Mouse (Mus musculus) limb, embryonic 12.5 days (tissue): ENCODE results near the gene Cpne2. TPM values are rescaled to one million over a fixed set of nuclear protein-coding genes. Genes with fewer than 3 reads are reported as not detected.

ENCODE experiments used
- ATAC-seq: fragments of 200-750 bp; cut with Nextera tagmentation; 2 replicates; pipeline ENCODE4 v1.8.0; 2017; ENCODE audit warnings: low read depth, moderate TSS enrichment; ENCODE audit not compliant: insufficient number of reproducible peaks, insufficient read depth, low FRiP score, low TSS enrichment
- H3K27ac ChIP-seq: fragments of 300-500 bp; sonication (generic); 2 replicates; pipeline ENCODE4 v1.5.1; 2016; ENCODE audit warnings: mild to moderate bottlenecking, moderate library complexity
- H3K27me3 ChIP-seq: fragments of 300-500 bp; sonication (generic); 2 replicates; pipeline ENCODE4 v1.6.1; 2016; ENCODE audit warnings: mild to moderate bottlenecking, moderate library complexity
- H3K36me3 ChIP-seq: fragments of 300-500 bp; sonication (generic); 2 replicates; pipeline ENCODE4 v1.6.1; 2016; ENCODE audit warnings: mild to moderate bottlenecking, moderate library complexity
- H3K4me1 ChIP-seq: fragments of 300-500 bp; sonication (generic); replicated peaks from 2 replicates; pipeline ENCODE4 v1.6.1; 2016
- H3K4me2 ChIP-seq: fragments of 300-500 bp; sonication (generic); 2 replicates; pipeline ENCODE4 v1.6.1; 2016; ENCODE audit warnings: mild to moderate bottlenecking, moderate library complexity
- H3K4me3 ChIP-seq: fragments of 300-500 bp; sonication (generic); replicated peaks from 2 replicates; pipeline ENCODE4 v1.5.1; 2016; ENCODE audit warnings: mild to moderate bottlenecking
- H3K9ac ChIP-seq: fragments of 300-500 bp; sonication (generic); replicated peaks from 2 replicates; pipeline ENCODE4 v1.6.1; 2016; ENCODE audit warnings: mild to moderate bottlenecking, moderate library complexity
- H3K9me3 ChIP-seq: fragments of 300-500 bp; sonication (generic); 2 replicates; pipeline ENCODE4 v1.6.1; 2016; ENCODE audit warnings: mild to moderate bottlenecking, moderate library complexity
- WGBS: fragments of 180-500 bp; shearing (Covaris S2); methylation state at CpG from one replicate; pipeline ENCODE4 v1.1.7; 2016; 5-methylcytosine and 5-hydroxymethylcytosine counted together
- polyA plus RNA-seq: library from polyadenylated mRNA; unstranded; fragments of >200 nt; fragmentation: Nextera tagmentation; extraction: Ambion mirVana; gene quantifications from 2 replicates; pipeline ENCODE4 v1.2.1, GENCODE M21; 2016

Gene Cpne2
- polyA plus RNA-seq, 1 experiment from 2014 or later: 7.0 TPM

DNA sequence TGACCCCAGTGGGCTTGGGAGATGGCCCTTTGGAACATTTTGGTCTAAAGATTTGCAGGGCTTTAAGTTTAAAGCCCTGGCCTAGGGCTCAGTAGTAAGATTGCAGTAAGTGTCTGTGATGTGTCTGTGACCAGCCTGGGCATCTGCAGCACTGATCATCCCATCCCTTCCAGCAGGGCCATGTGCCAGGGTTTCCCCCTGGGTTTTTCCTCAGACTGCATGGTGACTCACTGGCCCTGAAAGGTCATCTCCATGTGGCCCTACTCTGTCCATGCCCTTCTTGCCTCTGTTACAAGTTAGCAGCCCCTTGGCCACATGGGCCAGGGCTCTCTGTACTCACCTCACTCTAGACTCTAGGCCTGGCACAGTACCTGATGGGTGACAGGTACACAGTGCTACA is 31.6 kb downstream of the Cpne2 start:
- no peaks in the 10 kb centered on the region for H3K9me3 ChIP-seq
- no peak overlapping the region for H3K4me2 ChIP-seq
- no peak overlapping the region for H3K27ac ChIP-seq
- H3K36me3 ChIP-seq: no peaks in the 10 kb centered on the region
- no peaks in the 10 kb centered on the region for H3K27me3 ChIP-seq
- ATAC-seq: no peak
- peaks cover 13% of the 10 kb centered on the region for H3K4me1 ChIP-seq
- no peak overlapping the region for H3K9ac ChIP-seq
- H3K4me3 ChIP-seq: no peak overlapping the region

DNA sequence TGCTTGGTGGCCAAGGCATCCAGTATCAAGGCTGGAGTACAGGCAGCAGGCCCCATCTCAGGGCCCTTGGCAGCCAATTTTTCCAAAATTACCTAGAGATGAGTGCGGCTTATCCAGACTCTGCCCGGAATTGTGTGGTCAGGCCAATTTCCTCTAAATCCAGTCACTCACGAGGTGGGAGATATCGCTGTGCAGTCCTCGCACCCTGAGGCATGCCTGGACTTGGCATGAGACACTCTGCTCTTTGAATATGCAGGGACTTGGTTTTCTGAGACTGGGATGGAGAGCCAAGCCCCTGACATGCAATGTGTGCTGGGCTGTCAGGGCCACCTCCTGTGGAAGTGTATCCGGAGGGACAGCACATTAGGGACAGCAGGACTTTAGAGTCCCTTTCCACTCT is 33.2 kb downstream of the Cpne2 start:
- Histone ChIP-seq H3K27ac (no peak overlapping the region), H3K4me2 (no peak overlapping the region), H3K4me1 (peaks cover 16% of the 10 kb centered on the region), H3K9me3 (no peaks in the 10 kb centered on the region), H3K27me3 (no peaks in the 10 kb centered on the region), H3K9ac (no peak overlapping the region), H3K36me3 (no peaks in the 10 kb centered on the region), H3K4me3 (no peak overlapping the region)
- no peak for ATAC-seq
- 70% methylated on average over 6 of the region's 6 CpGs for WGBS

DNA sequence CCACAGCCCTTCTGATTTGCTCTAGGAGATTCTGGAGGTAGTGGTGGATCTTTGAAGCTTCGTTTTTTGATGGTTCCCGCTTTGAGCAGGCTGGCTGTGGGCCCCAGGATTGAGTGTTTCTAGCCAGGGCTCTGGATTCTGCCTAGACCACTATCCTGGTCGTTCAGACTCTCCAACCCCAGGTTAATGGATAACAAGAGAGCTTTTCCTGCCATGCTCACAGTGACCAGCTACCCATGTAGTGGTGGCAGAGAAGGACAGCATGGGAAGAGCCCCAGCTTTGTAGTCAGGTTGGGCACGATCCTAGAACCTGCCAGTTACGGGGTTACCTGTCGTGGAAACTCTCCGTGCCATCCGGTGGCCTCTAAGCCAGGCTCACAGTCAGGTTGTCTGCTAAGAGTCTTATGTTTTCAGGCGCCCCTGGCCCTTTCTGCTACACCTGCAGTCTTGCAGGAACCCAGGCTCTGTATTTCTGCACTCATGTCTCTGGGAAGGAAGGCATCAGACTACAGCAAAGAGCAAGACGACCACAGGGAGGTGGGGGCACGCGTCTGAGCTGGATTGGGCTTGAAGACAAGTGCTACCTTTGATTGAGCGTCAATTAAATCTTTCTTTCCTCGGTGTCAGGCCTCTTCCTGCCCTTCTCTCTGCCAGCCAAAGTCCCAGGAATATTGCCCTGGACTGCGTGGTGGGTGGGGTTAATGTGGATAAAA is 33.8 kb downstream of the Cpne2 start:
- 58% methylated on average over 15 of the region's 15 CpGs for WGBS
- H3K4me2 ChIP-seq: no peak overlapping the region
- H3K27me3 ChIP-seq: no peaks in the 10 kb centered on the region
- no peak overlapping the region for H3K4me3 ChIP-seq
- ATAC-seq: no peak
- peaks cover 16% of the 10 kb centered on the region for H3K4me1 ChIP-seq
- no peak overlapping the region for H3K9ac ChIP-seq
- H3K9me3 ChIP-seq: no peaks in the 10 kb centered on the region
- no peaks in the 10 kb centered on the region for H3K36me3 ChIP-seq
- H3K27ac ChIP-seq: no peak overlapping the region

DNA sequence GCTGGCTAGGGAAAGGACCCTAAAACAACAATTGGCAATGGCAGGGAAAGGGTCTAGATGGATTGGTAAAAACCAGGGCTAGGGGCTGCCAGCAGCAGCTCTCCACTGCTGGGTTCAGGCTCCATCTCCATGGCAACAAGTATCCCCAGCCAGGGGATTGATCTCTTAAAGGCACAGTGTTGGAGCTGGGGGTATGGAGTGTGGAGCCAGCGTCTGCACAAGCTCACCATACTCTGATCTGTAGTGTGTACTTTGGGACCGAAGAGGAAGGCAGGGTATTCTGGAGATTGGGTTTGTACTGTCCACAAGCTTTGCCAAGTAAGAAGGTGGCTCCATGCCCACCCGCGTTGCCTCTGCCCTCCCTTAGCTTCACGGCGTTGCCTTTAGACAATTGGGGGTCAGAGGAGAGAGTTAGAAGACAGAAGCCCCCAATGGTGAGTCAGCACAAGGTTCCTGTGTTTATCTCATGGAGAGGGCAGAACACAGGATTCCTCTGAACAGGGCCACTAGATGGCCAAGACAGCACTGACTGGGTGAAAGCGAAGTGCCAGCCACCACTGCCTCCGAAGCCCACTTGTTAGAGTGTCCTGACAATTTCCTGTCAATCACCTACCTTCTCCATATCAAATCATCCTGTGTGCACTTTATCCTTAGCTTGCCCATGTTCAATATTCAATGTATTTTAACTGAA is 34.5 kb downstream of the Cpne2 start:
- no peak overlapping the region for H3K4me2 ChIP-seq
- H3K36me3 ChIP-seq: no peaks in the 10 kb centered on the region
- no peaks in the 10 kb centered on the region for H3K27me3 ChIP-seq
- H3K27ac ChIP-seq: no peak overlapping the region
- H3K4me1 ChIP-seq: peaks cover 16% of the 10 kb centered on the region
- H3K9me3 ChIP-seq: no peaks in the 10 kb centered on the region
- no peak overlapping the region for H3K9ac ChIP-seq
- WGBS: 79% methylated on average over 8 of the region's 8 CpGs
- H3K4me3 ChIP-seq: no peak overlapping the region
- ATAC-seq: no peak

DNA sequence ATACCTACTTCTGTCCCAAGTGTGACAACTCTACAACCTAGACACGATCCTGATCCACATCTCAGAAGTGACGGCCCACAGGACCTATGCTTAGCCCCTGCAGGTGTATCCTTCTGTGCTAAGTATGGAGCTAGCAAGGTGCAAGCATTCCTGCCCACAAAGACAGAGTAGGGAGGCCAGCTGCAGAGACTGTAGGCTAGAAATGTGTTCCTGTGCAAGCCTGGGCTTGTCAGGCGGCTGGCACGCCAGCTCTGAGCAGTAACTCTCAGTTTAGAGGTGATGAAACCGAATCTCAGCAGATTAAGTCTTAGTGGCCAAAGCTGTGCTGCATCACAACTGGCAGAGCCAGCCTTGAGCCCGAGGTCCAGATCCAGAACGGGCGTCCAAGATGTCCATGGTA is 35.3 kb downstream of the Cpne2 start:
- Histone ChIP-seq H3K4me2 (no peak overlapping the region), H3K9ac (no peak overlapping the region), H3K4me1 (peaks cover 16% of the 10 kb centered on the region), H3K4me3 (no peak overlapping the region), H3K27ac (no peak overlapping the region), H3K36me3 (peaks cover 4% of the 10 kb centered on the region), H3K9me3 (no peaks in the 10 kb centered on the region), H3K27me3 (no peaks in the 10 kb centered on the region)
- ATAC-seq: no peak
- WGBS: 85% methylated on average over 8 of the region's 8 CpGs

DNA sequence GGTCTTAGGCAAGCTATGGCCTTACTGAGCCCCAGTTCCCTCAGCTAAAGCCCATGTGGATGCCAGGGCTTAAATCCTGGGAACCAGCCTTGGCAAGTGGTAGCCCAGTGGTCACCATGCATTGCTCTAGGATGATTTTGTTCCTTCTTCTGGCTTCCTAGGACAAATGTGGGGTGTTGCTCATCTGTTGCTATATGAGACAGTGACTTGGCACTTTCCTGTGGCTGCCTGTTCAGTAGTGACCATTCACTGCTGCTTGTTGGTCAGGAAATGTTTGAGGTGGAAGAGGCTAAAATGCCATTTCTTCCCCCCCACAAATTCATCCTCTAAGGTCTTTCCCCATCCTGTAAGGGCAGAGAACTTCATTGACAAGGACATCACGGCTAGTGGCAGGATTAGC is 36.6 kb downstream of the Cpne2 start:
- Histone ChIP-seq H3K36me3 (peaks cover 18% of the 10 kb centered on the region), H3K4me1 (peaks cover 16% of the 10 kb centered on the region), H3K4me3 (no peak overlapping the region), H3K4me2 (no peak overlapping the region), H3K27me3 (no peaks in the 10 kb centered on the region), H3K9me3 (no peaks in the 10 kb centered on the region), H3K27ac (no peak overlapping the region), H3K9ac (no peak overlapping the region)
- WGBS: 72% methylated on average over 1 of the region's 1 CpGs
- ATAC-seq: no peak

DNA sequence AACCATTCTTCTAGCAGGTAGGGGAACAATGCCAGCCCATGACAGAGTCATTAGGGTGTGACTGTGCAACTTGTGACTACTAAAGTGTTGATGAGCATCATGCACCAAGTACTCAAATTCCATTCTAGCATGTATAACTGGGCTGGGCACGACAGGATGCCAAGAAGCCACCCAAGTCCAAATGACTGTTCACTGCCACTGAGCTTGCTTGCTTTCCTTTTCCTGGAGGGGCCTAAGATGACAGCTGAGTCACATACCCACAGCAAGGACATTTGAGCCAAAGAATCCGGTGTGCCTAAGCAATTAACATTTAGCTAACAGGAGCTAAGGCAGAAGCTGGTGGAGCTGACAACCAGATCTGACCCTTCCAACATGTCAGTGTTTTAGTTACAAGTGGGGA is 39.1 kb downstream of the Cpne2 start:
- H3K4me2 ChIP-seq: no peak overlapping the region
- 64% methylated on average over 2 of the region's 2 CpGs for WGBS
- no peaks in the 10 kb centered on the region for H3K27me3 ChIP-seq
- peaks cover 8% of the 10 kb centered on the region; the same call in 1 of the 2 replicates for H3K4me1 ChIP-seq
- H3K4me3 ChIP-seq: no peak overlapping the region
- no peak for ATAC-seq
- peaks cover 42% of the 10 kb centered on the region for H3K36me3 ChIP-seq
- no peaks in the 10 kb centered on the region for H3K9me3 ChIP-seq
- H3K27ac ChIP-seq: no peak overlapping the region
- H3K9ac ChIP-seq: no peak overlapping the region

DNA sequence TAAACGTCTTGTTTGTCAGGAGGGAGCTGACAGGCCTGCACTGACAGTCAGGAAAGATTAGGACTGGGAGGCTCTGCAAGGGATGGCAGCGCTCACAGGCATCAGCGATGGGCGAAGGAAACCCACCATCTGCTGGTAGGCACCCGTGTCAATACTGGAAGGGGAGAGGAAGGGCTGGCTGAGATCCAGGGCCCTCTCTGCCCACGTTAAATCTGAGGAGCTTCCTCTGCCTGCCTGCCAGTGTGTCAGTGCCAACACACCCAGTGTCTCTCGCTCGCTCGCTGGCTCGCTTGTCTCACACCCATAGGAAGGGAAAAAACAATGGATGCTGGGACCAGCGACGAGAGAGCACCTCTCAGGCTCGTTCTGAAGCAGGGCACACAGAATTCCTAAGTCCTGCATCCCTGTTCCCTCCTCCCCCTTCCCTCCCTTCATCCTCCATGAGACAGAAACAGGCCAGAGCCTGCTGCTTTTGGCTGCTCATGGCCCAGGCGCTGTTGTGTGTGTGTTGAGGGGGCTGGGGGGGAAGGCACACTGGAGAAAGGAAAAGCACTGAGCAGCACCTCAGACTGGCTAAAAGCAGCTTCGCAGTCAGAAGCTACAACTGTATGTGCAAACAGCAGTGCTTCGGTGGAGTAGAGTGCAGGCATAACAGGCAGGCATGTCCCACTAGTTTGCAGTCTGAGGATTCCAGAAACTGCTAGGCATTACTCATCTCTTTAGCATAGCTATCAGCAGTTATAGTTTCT is 41.5 kb downstream of the Cpne2 start:
- H3K4me1 ChIP-seq: 0 out of 2 replicates have a peak, but pooled peaks cover 3% of the 10 kb centered on the region
- 88% methylated on average over 16 of the region's 16 CpGs for WGBS
- no peak overlapping the region for H3K4me3 ChIP-seq
- no peak overlapping the region for H3K4me2 ChIP-seq
- H3K27me3 ChIP-seq: no peaks in the 10 kb centered on the region
- no peak for ATAC-seq
- H3K36me3 ChIP-seq: peaks cover 67% of the 10 kb centered on the region
- peak overlapping the region; percentile 37; the same call in 1 of the 2 replicates for H3K9ac ChIP-seq
- no peaks in the 10 kb centered on the region for H3K9me3 ChIP-seq
- no peak overlapping the region for H3K27ac ChIP-seq

DNA sequence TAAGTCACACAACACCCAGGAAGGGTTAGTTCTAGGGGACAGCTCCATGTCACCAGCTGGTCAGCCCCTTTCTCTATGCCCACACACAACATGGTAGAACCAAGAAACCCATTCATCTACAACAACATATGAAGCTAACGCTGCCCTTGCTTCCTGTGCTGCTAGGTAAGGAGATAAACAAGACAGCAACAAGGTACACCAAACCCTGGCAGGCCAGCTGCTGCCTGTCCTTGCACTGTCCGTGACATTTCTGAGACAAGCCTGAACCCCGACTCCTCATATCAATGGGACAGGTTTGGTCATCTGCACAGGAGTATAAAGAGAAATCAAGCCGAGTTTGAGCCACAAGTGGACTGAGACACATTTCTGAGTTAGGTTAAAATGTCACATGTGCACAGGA is 42.4 kb downstream of the Cpne2 start:
- Histone ChIP-seq H3K9me3 (no peaks in the 10 kb centered on the region), H3K27ac (no peak overlapping the region), H3K4me1 (no peaks in the 10 kb centered on the region), H3K27me3 (no peaks in the 10 kb centered on the region), H3K36me3 (peaks cover 74% of the 10 kb centered on the region), H3K9ac (no peak overlapping the region), H3K4me3 (no peak overlapping the region), H3K4me2 (no peak overlapping the region)
- 90% methylated on average over 4 of the region's 4 CpGs for WGBS
- ATAC-seq: no peak

DNA sequence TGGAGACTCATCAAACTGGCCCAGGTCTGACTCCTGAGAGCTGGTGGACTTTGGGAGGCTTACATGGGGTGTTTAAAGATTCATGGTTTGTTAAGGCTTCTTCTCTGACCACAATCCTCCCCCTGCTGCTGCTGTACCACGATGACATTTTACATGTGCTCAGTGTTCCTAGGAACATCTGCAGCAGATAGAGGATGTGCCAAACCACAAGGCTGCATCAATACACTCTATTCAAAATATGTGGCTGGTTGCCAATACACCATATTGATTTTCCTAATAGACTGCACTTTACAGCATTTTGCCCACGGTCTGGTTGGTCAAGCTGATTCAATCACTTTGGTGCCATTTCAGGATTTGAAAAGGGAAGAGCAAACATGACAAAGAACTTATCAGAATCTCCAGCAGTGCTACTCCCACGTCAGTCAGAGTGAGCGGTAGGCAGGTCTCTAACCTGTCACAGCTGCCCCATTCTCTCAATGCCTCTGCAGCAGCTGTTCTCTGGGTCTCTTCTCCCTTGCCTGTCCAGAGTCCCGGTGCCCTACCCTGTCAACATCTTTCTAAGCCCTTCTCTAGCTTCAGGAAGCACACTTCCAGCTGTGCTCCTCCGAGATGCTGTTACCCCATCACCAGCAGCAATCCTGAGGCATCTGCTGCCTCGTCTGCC is 49.2 kb downstream of the Cpne2 start:
- no peaks in the 10 kb centered on the region for H3K27me3 ChIP-seq
- 92% methylated on average over 7 of the region's 7 CpGs for WGBS
- ATAC-seq: no peak
- H3K9me3 ChIP-seq: no peaks in the 10 kb centered on the region
- no peak overlapping the region for H3K4me2 ChIP-seq
- H3K27ac ChIP-seq: no peak overlapping the region
- H3K4me1 ChIP-seq: no peaks in the 10 kb centered on the region
- peaks cover 93% of the 10 kb centered on the region for H3K36me3 ChIP-seq
- H3K9ac ChIP-seq: no peak overlapping the region
- H3K4me3 ChIP-seq: no peak overlapping the region

DNA sequence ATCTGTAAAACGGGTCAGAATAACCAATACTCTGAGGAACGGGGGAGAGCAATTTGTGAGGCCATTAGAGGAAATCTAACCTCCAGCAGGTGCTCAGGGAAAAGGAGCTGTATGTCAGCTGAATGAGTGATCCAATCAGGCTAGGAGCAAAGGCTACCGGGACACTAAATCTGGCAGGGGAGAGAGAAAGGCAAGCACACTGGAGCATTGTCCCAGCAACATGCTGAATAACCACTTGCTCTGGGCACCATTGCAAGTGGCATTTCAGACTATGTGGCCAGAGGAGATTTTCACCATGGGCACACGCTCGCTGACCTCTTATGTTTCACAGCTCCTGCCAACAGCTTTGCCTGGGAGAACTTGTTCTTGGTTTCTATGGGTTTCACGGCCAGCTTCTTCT is 49.8 kb downstream of the Cpne2 start:
- H3K4me3 ChIP-seq: no peak overlapping the region
- no peaks in the 10 kb centered on the region for H3K9me3 ChIP-seq
- peaks cover 93% of the 10 kb centered on the region for H3K36me3 ChIP-seq
- no peaks in the 10 kb centered on the region for H3K4me1 ChIP-seq
- WGBS: 87% methylated on average over 6 of the region's 6 CpGs
- no peaks in the 10 kb centered on the region for H3K27me3 ChIP-seq
- H3K9ac ChIP-seq: no peak overlapping the region
- no peak overlapping the region for H3K27ac ChIP-seq
- ATAC-seq: no peak
- no peak overlapping the region for H3K4me2 ChIP-seq
